Mouse (Mus musculus): ENCODE results near the gene Grik3. TPM values are rescaled to one million over a fixed set of nuclear protein-coding genes. Genes with fewer than 3 reads are reported as not detected.
"Not testable (repeated sequence)": the region's sequence is repeated elsewhere in the genome, so short reads cannot be mapped to it uniquely, and the experiment has no call there.

Grik3 gene
- polyA plus RNA-seq, 1 experiment from 2014 or later, result 1.1 TPM

DNA sequence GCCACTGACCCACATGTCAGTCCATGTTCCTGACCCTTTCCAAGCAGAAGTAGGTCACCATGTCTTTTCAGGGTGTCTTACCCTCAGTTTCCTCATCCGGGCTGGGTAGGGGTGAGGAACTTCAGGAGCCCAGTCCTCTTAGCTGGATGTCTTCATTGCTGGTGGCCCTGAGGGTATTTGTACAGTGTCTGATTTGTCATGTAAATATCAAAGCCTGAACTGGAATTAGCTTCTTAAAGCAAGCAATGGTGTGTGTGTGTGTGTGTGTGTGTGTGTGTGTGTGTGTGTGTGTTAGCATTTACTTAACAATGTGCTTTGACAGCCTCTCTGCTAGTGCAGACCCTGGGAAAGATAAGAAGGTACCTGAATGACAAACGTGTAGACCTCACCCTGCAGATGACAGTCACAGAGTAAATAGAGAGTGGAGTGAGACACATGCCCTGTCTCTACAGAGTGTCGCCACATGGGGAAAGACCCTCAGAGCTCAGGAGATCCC, 109.1 kb downstream of the Grik3 start:
- Histone ChIP-seq H3K4me2 (replicated peaks; ENCODE audit: low read depth, low read length) (no peak overlapping the region), H3K9me3 (ENCODE audit: control insufficient read depth, low read depth, low read length) (no peaks in the 10 kb centered on the region), H3K9ac (replicated peaks; ENCODE audit: low read depth, low read length) (no peak overlapping the region), H3K4me3 (ENCODE audit: low read depth, low read length) (no peak overlapping the region), H3K27ac (ENCODE audit: low read length) (no peak overlapping the region), H3K36me3 (ENCODE audit: control insufficient read depth, insufficient read depth, low read length) (no peaks in the 10 kb centered on the region), H3K27me3 (ENCODE audit: control insufficient read depth, insufficient read depth, low read length) (no peaks in the 10 kb centered on the region), H3K4me1 (ENCODE audit: control insufficient read depth, insufficient read depth, low read length) (no peaks in the 10 kb centered on the region)
- 53% methylated on average over 3 of the region's 3 CpGs for WGBS
- no peak for ATAC-seq (ENCODE audit: insufficient number of reproducible peaks, insufficient read depth, low FRiP score, low read depth)

DNA sequence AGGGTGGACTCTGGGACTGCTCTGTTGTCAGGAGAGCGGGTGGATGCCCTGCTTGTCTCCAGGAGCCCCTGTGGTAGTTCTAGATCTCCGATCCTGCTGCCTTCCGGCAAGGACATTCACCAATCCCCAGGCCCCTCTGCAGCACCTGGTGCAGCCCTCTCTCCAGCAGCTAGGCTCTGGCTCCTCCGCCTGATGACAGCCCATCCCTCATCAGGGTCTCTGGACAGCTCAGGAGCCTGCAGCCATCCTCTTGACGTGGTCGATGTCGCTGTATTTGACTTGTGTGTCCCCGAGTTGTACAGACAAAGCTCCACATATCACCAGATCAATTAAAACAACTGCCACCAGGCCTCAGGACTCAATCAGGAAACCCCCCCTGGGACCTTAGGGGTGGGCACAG, 110.1 kb downstream of the Grik3 start:
- H3K27ac ChIP-seq (ENCODE audit: low read length), result no peak overlapping the region
- 39% methylated on average over 8 of the region's 8 CpGs for WGBS
- no peak overlapping the region for H3K9ac ChIP-seq (replicated peaks; ENCODE audit: low read depth, low read length)
- H3K4me1 ChIP-seq (ENCODE audit: control insufficient read depth, insufficient read depth, low read length), result no peaks in the 10 kb centered on the region
- no peak overlapping the region for H3K4me2 ChIP-seq (replicated peaks; ENCODE audit: low read depth, low read length)
- no peak for ATAC-seq (ENCODE audit: insufficient number of reproducible peaks, insufficient read depth, low FRiP score, low read depth)
- H3K4me3 ChIP-seq (ENCODE audit: low read depth, low read length), result no peak overlapping the region
- no peaks in the 10 kb centered on the region for H3K27me3 ChIP-seq (ENCODE audit: control insufficient read depth, insufficient read depth, low read length)
- H3K36me3 ChIP-seq (ENCODE audit: control insufficient read depth, insufficient read depth, low read length), result no peaks in the 10 kb centered on the region
- H3K9me3 ChIP-seq (ENCODE audit: control insufficient read depth, low read depth, low read length), result no peaks in the 10 kb centered on the region

DNA sequence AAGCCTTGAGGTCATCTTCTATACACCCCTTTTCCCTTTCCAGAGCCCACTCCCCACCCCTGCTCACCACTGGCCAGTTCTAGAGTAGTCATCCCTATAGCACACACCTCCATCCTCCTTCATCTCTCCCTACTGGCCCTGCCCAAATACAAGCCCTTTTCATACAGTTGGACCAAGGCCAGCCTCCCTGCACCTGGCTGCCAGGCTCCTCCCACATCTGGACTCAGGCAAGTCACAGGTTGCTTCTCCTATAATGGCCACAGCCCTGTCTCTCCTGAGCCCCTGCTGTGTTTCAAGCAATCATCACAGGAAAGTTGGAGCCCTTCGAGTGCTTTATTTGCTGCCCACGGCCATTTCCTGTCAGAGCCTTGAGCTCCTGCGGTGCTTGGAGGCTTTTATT, 110.8 kb downstream of the Grik3 start:
- Histone ChIP-seq H3K4me2 (replicated peaks; ENCODE audit: low read depth, low read length) (no peak overlapping the region), H3K9ac (replicated peaks; ENCODE audit: low read depth, low read length) (no peak overlapping the region), H3K36me3 (ENCODE audit: control insufficient read depth, insufficient read depth, low read length) (no peaks in the 10 kb centered on the region), H3K27ac (ENCODE audit: low read length) (no peak overlapping the region), H3K9me3 (ENCODE audit: control insufficient read depth, low read depth, low read length) (no peaks in the 10 kb centered on the region), H3K4me3 (ENCODE audit: low read depth, low read length) (no peak overlapping the region), H3K4me1 (ENCODE audit: control insufficient read depth, insufficient read depth, low read length) (no peaks in the 10 kb centered on the region), H3K27me3 (ENCODE audit: control insufficient read depth, insufficient read depth, low read length) (no peaks in the 10 kb centered on the region)
- no peak for ATAC-seq (ENCODE audit: insufficient number of reproducible peaks, insufficient read depth, low FRiP score, low read depth)
- WGBS, result 60% methylated on average over 3 of the region's 3 CpGs

DNA sequence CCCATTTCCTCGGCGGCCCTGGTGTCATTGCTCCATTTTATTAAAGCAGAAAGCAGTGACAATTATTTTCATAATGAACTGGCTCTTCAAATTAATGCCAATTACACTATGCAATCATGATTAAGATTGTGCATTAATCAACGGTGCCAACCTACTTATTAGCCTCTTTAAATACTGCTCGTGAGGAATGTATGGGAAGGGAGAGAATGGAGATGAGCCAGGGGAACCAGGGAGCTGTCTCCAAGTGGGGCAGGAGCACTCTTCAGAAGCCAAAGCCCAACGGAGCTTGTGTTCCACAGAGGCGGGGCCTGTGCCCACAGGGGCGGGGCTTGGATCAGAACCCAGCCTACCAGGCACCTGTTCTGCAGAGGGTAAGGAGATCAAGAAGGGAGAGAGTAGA, 114.0 kb downstream of the Grik3 start:
- no peak overlapping the region for H3K27ac ChIP-seq (ENCODE audit: low read length)
- no peak for ATAC-seq (ENCODE audit: insufficient number of reproducible peaks, insufficient read depth, low FRiP score, low read depth)
- H3K4me2 ChIP-seq (replicated peaks; ENCODE audit: low read depth, low read length), result no peak overlapping the region
- 62% methylated on average over 7 of the region's 7 CpGs for WGBS
- H3K9me3 ChIP-seq (ENCODE audit: control insufficient read depth, low read depth, low read length), result no peaks in the 10 kb centered on the region
- no peaks in the 10 kb centered on the region for H3K36me3 ChIP-seq (ENCODE audit: control insufficient read depth, insufficient read depth, low read length)
- no peak overlapping the region for H3K9ac ChIP-seq (replicated peaks; ENCODE audit: low read depth, low read length)
- no peaks in the 10 kb centered on the region for H3K27me3 ChIP-seq (ENCODE audit: control insufficient read depth, insufficient read depth, low read length)
- no peaks in the 10 kb centered on the region for H3K4me1 ChIP-seq (ENCODE audit: control insufficient read depth, insufficient read depth, low read length)
- no peak overlapping the region for H3K4me3 ChIP-seq (ENCODE audit: low read depth, low read length)

DNA sequence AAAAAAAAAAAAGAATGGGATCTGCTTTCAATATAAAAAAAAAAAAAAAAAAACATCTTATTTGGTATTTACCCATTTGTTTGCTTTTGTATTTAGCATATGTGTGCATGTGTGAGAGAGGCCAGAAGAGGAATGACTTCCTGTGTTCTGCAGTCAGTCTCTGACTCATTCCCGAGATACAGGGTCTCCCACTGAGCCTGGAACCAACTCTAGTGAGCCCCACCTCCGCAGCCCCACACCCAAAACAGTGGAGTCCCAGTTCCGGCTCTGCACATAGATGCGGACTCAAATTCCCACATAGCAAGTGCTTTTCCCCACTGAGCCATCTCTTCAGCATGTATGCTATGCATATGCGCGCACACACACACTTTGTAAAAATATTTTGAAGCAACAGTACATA, 115.6 kb downstream of the Grik3 start:
- no peak for ATAC-seq (ENCODE audit: insufficient number of reproducible peaks, insufficient read depth, low FRiP score, low read depth)
- H3K9me3 ChIP-seq (ENCODE audit: control insufficient read depth, low read depth, low read length), result no peaks in the 10 kb centered on the region

DNA sequence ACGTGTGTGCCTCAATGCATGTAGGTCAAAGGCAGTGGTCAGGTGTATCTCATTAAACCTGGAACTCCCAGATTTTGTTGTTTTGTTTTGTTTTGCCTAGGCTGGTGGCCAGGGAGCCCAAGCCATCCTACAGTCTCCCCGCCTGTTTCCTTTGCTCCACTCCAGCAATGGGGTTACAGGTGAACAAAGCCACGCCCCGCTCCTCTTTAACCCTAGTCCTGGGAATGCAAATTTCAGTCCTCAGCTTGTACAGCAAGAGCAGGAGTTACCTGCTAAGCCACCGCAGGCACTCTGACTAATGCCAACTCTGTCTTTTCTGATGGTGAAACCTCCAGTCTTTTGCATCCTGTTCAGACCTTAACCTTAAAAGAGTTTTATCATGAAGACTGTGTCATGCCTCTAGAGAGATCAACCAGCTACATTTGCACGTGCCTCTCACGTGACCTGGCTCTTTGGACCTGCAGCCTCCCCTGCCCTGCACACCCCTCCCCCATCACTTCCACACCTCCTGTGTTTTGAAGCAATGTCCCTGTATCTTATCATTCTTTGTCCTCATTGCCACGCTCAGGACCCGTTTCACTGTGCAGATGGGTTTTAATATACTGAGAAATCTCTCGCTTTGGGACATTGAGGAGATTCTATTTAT, 117.0 kb downstream of the Grik3 start:
- WGBS, result 53% methylated on average over 10 of the region's 10 CpGs
- H3K4me2 ChIP-seq (replicated peaks; ENCODE audit: low read depth, low read length), result no peak overlapping the region
- no peak overlapping the region for H3K27ac ChIP-seq (ENCODE audit: low read length)
- H3K4me1 ChIP-seq (ENCODE audit: control insufficient read depth, insufficient read depth, low read length), result no peaks in the 10 kb centered on the region
- no peak overlapping the region for H3K9ac ChIP-seq (replicated peaks; ENCODE audit: low read depth, low read length)
- H3K4me3 ChIP-seq (ENCODE audit: low read depth, low read length), result no peak overlapping the region
- H3K27me3 ChIP-seq (ENCODE audit: control insufficient read depth, insufficient read depth, low read length), result no peaks in the 10 kb centered on the region
- no peaks in the 10 kb centered on the region for H3K9me3 ChIP-seq (ENCODE audit: control insufficient read depth, low read depth, low read length)
- ATAC-seq (ENCODE audit: insufficient number of reproducible peaks, insufficient read depth, low FRiP score, low read depth), result no peak
- no peaks in the 10 kb centered on the region for H3K36me3 ChIP-seq (ENCODE audit: control insufficient read depth, insufficient read depth, low read length)

More for the DNA sequence above, 115.6 kb downstream of the Grik3 start:
- no peak overlapping the region for H3K9ac ChIP-seq (replicated peaks; ENCODE audit: low read depth, low read length)
- no peak overlapping the region for H3K4me3 ChIP-seq (ENCODE audit: low read depth, low read length)
- WGBS, result 80% methylated on average over 6 of the region's 6 CpGs
- no peak overlapping the region for H3K27ac ChIP-seq (ENCODE audit: low read length)
- H3K27me3 ChIP-seq (ENCODE audit: control insufficient read depth, insufficient read depth, low read length), result no peaks in the 10 kb centered on the region
- H3K4me1 ChIP-seq (ENCODE audit: control insufficient read depth, insufficient read depth, low read length), result no peaks in the 10 kb centered on the region
- no peaks in the 10 kb centered on the region for H3K36me3 ChIP-seq (ENCODE audit: control insufficient read depth, insufficient read depth, low read length)
- no peak overlapping the region for H3K4me2 ChIP-seq (replicated peaks; ENCODE audit: low read depth, low read length)

DNA sequence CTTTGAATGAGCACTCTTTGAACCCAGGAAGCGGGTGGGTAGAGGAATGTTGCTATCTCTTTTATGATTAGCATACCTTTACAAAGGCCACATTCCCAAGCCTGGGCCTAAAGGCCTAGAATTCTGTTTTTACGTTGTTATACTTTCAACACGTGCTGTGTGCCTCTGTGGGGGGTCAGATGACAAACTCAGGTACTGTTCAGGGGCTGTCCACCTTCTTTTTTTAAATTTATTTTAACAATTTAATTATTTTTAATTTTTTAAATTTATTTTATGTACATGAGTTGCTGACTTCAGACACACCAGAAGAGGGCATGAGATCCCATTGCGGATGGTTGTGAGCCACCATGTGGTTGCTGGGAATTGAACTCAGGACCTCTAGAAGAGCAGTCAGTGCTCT, 118.4 kb downstream of the Grik3 start:
- H3K36me3 ChIP-seq (ENCODE audit: control insufficient read depth, insufficient read depth, low read length); H3K27me3 ChIP-seq (ENCODE audit: control insufficient read depth, insufficient read depth, low read length); H3K4me3 ChIP-seq (ENCODE audit: low read depth, low read length); H3K9me3 ChIP-seq (ENCODE audit: control insufficient read depth, low read depth, low read length); H3K4me2 ChIP-seq (replicated peaks; ENCODE audit: low read depth, low read length); ATAC-seq (ENCODE audit: insufficient number of reproducible peaks, insufficient read depth, low FRiP score, low read depth); H3K27ac ChIP-seq (ENCODE audit: low read length); H3K4me1 ChIP-seq (ENCODE audit: control insufficient read depth, insufficient read depth, low read length); H3K9ac ChIP-seq (replicated peaks; ENCODE audit: low read depth, low read length): not testable (repeated sequence)
- 50% methylated on average over 3 of the region's 4 CpGs for WGBS

DNA sequence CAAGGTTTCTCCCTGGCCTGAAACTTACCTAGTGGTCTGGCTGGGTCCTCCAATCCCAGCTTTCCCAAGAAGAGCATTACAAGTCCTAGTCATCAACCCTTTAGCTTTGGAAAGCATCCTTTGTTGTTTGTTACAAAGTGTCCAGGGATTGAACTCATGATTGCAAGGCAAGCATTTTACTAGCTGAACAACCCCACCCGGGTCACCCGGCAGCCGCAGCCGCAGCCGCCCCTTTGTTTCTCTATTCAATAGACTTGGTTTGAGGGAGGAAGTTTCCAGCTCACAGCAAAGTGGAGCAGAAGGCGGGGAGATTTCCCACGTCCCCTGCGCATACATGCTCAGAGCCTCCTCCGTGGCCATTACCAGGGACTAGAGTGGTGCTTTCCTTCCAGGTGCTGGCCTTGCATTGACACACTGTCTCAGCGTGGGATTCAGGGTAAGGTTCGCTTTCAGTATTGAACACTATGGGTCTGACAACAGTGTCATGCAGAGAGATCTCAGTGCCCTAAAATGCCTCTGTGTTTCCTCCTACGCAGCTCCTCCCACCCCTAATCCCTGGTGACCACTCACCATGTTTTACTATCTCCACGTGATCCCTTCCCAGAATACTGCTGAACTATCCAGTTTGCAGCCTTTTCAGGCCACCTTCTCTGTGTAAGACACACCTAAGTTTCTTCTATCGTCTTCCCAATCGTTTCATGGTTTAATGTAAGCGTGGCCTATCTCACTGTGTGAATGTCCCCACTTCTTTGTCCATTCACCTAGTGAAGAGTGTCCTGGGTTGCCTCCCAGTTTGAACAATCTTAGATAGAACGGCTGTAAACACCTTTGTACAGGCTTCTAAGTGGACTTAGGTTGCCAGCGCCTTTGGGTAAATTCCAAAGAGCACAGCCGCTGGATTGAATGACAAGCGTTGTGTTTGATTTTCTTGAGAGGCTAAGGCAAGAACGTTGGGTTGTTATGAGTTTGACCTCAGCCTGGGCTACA, 119.1 kb downstream of the Grik3 start:
- Histone ChIP-seq H3K4me1 (ENCODE audit: control insufficient read depth, insufficient read depth, low read length) (no peaks in the 10 kb centered on the region), H3K27me3 (ENCODE audit: control insufficient read depth, insufficient read depth, low read length) (no peaks in the 10 kb centered on the region)
- WGBS, result 66% methylated on average over 21 of the region's 21 CpGs

More for the DNA sequence above, 119.1 kb downstream of the Grik3 start:
- no peaks in the 10 kb centered on the region for H3K9me3 ChIP-seq (ENCODE audit: control insufficient read depth, low read depth, low read length)
- no peak overlapping the region for H3K4me2 ChIP-seq (replicated peaks; ENCODE audit: low read depth, low read length)
- no peak overlapping the region for H3K4me3 ChIP-seq (ENCODE audit: low read depth, low read length)
- no peak overlapping the region for H3K27ac ChIP-seq (ENCODE audit: low read length)
- no peak for ATAC-seq (ENCODE audit: insufficient number of reproducible peaks, insufficient read depth, low FRiP score, low read depth)
- H3K9ac ChIP-seq (replicated peaks; ENCODE audit: low read depth, low read length), result no peak overlapping the region
- no peaks in the 10 kb centered on the region for H3K36me3 ChIP-seq (ENCODE audit: control insufficient read depth, insufficient read depth, low read length)

Data from stomach, embryonic 14.5 days (tissue).